Mouse (Mus musculus): Measurements from ENCODE around the gene Clcn3. TPM values are rescaled to one million over a fixed set of nuclear protein-coding genes. Genes with fewer than 3 reads are reported as not detected.

Clcn3 gene
- polyA plus RNA-seq, 1 experiment from 2014 or later, result 51.4 TPM

GRCm38 (mm10) chr8:60890520-60890874, 92.6 kb downstream of the Clcn3 start:
- ATAC-seq (ENCODE audit: low read depth), result no peak
- peaks cover 29% of the 10 kb centered on the region for H3K4me1 ChIP-seq (replicated peaks)
- no peaks in the 10 kb centered on the region for H3K27me3 ChIP-seq
- H3K9ac ChIP-seq, result peak overlapping the region; percentile 74
- peaks cover 4% of the 10 kb centered on the region for H3K36me3 ChIP-seq
- 6% methylated on average over 15 of the region's 23 CpGs for WGBS
- peak overlapping the region; percentile 64 for H3K27ac ChIP-seq (replicated peaks)
- H3K4me3 ChIP-seq, result peak overlapping the region; percentile 62
- H3K9me3 ChIP-seq, result no peaks in the 10 kb centered on the region
- H3K4me2 ChIP-seq, result peak overlapping the region; percentile 73

- no peaks in the 10 kb centered on the region for H3K9me3 ChIP-seq
- peak within 1 kb of the TSS; percentile 74 for H3K9ac ChIP-seq
- no peaks in the 10 kb centered on the region for H3K27me3 ChIP-seq
- peaks cover 24% of the 10 kb centered on the region for H3K4me1 ChIP-seq (replicated peaks)
- WGBS, result 6% methylated on average over 39 of the region's 43 CpGs
- H3K36me3 ChIP-seq, result peaks cover 3% of the 10 kb centered on the region; the same call in 1 of the 2 replicates
- H3K4me3 ChIP-seq, result peak within 1 kb of the TSS; percentile 62
- H3K4me2 ChIP-seq, result peak within 1 kb of the TSS; percentile 73
- peak within 1 kb of the TSS; percentile 64 for H3K27ac ChIP-seq (replicated peaks)
- peak; percentile 99 for ATAC-seq (ENCODE audit: low read depth)
These were observed 93.1 kb downstream of the Clcn3 start, which contains the start of gene Hpf1 for GRCm38 (mm10) chr8:60889843-60890519. Gene Hpf1, plus strand, starts transcription at chr8:60890418.

- no peak for ATAC-seq (ENCODE audit: low read depth)
- no peak overlapping the region for H3K9ac ChIP-seq
These were observed 93.8 kb downstream of the Clcn3 start for GRCm38 (mm10) chr8:60889131-60889842.

GRCm38 (mm10) chr8:60886736-60887135, 96.4 kb downstream of the Clcn3 start:
- no peak for ATAC-seq (ENCODE audit: low read depth)
- no peaks in the 10 kb centered on the region for H3K27me3 ChIP-seq
- no peak overlapping the region for H3K4me2 ChIP-seq
- H3K9ac ChIP-seq, result no peak overlapping the region
- no peak overlapping the region for H3K4me3 ChIP-seq
- 51% methylated on average over 6 of the region's 6 CpGs for WGBS
- no peaks in the 10 kb centered on the region for H3K9me3 ChIP-seq
- H3K27ac ChIP-seq (replicated peaks), result no peak overlapping the region
- no peaks in the 10 kb centered on the region for H3K36me3 ChIP-seq
- peaks cover 12% of the 10 kb centered on the region for H3K4me1 ChIP-seq (replicated peaks)

More at GRCm38 (mm10) chr8:60889131-60889842, 93.8 kb downstream of the Clcn3 start:
- Histone ChIP-seq H3K36me3 (peaks cover 3% of the 10 kb centered on the region; the same call in 1 of the 2 replicates), H3K4me2 (peak overlapping the region; percentile 73), H3K9me3 (no peaks in the 10 kb centered on the region), H3K27ac (replicated peaks) (no peak overlapping the region), H3K4me3 (peak overlapping the region; percentile 62; the same call in 1 of the 2 replicates), H3K4me1 (replicated peaks) (peaks cover 23% of the 10 kb centered on the region), H3K27me3 (no peaks in the 10 kb centered on the region)
- 86% methylated on average over 11 of the region's 11 CpGs for WGBS

- H3K9me3 ChIP-seq, result no peaks in the 10 kb centered on the region
- H3K4me2 ChIP-seq, result no peak overlapping the region
- no peak overlapping the region for H3K4me3 ChIP-seq
- no peak overlapping the region for H3K9ac ChIP-seq
- H3K27ac ChIP-seq (replicated peaks), result no peak overlapping the region
- H3K27me3 ChIP-seq, result no peaks in the 10 kb centered on the region
- no peaks in the 10 kb centered on the region for H3K36me3 ChIP-seq
- no peaks in the 10 kb centered on the region for H3K4me1 ChIP-seq (replicated peaks)
- no peak for ATAC-seq (ENCODE audit: low read depth)
- WGBS, result 66% methylated on average over 4 of the region's 4 CpGs
These were observed 99.5 kb downstream of the Clcn3 start for GRCm38 (mm10) chr8:60883419-60884137.

GRCm38 (mm10) chr8:60878617-60879016, 104.5 kb downstream of the Clcn3 start:
- no peak overlapping the region for H3K9ac ChIP-seq
- no peaks in the 10 kb centered on the region for H3K9me3 ChIP-seq
- H3K27me3 ChIP-seq, result no peaks in the 10 kb centered on the region
- 82% methylated on average over 2 of the region's 2 CpGs for WGBS
- ATAC-seq (ENCODE audit: low read depth), result no peak
- H3K4me1 ChIP-seq (replicated peaks), result no peaks in the 10 kb centered on the region
- no peak overlapping the region for H3K4me3 ChIP-seq
- no peak overlapping the region for H3K27ac ChIP-seq (replicated peaks)
- no peaks in the 10 kb centered on the region for H3K36me3 ChIP-seq
- no peak overlapping the region for H3K4me2 ChIP-seq

GRCm38 (mm10) chr8:60870231-60871193, 112.6 kb downstream of the Clcn3 start:
- H3K4me2 ChIP-seq, result no peak overlapping the region
- no peak overlapping the region for H3K4me3 ChIP-seq
- no peak overlapping the region for H3K9ac ChIP-seq
- no peak overlapping the region for H3K27ac ChIP-seq (replicated peaks)
- H3K27me3 ChIP-seq, result no peaks in the 10 kb centered on the region
- ATAC-seq (ENCODE audit: low read depth), result no peak
- WGBS, result 87% methylated on average over 13 of the region's 13 CpGs
- H3K36me3 ChIP-seq, result no peaks in the 10 kb centered on the region
- H3K4me1 ChIP-seq (replicated peaks), result no peaks in the 10 kb centered on the region
- H3K9me3 ChIP-seq, result no peaks in the 10 kb centered on the region

GRCm38 (mm10) chr8:60869761-60870160, 113.3 kb downstream of the Clcn3 start:
- WGBS, result 93% methylated on average over 2 of the region's 2 CpGs
- no peaks in the 10 kb centered on the region for H3K27me3 ChIP-seq
- ATAC-seq (ENCODE audit: low read depth), result no peak
- H3K27ac ChIP-seq (replicated peaks), result no peak overlapping the region
- no peak overlapping the region for H3K4me2 ChIP-seq
- no peaks in the 10 kb centered on the region for H3K36me3 ChIP-seq
- H3K9ac ChIP-seq, result no peak overlapping the region
- no peaks in the 10 kb centered on the region for H3K9me3 ChIP-seq
- no peak overlapping the region for H3K4me3 ChIP-seq
- H3K4me1 ChIP-seq (replicated peaks), result no peaks in the 10 kb centered on the region

- ATAC-seq (ENCODE audit: low read depth), result no peak
- no peaks in the 10 kb centered on the region for H3K36me3 ChIP-seq
- H3K27me3 ChIP-seq, result no peaks in the 10 kb centered on the region
- no peak overlapping the region for H3K4me2 ChIP-seq
- H3K4me3 ChIP-seq, result no peak overlapping the region
- no peak overlapping the region for H3K9ac ChIP-seq
- H3K27ac ChIP-seq (replicated peaks), result no peak overlapping the region
- H3K9me3 ChIP-seq, result no peaks in the 10 kb centered on the region
- H3K4me1 ChIP-seq (replicated peaks), result no peaks in the 10 kb centered on the region
- 94% methylated on average over 4 of the region's 4 CpGs for WGBS
These were observed 114.7 kb downstream of the Clcn3 start for GRCm38 (mm10) chr8:60868236-60868965.

GRCm38 (mm10) chr8:60867468-60868115, 115.5 kb downstream of the Clcn3 start:
- no peak overlapping the region for H3K9ac ChIP-seq
- ATAC-seq (ENCODE audit: low read depth), result no peak

More at GRCm38 (mm10) chr8:60867468-60868115, 115.5 kb downstream of the Clcn3 start:
- H3K4me1 ChIP-seq (replicated peaks), result no peaks in the 10 kb centered on the region
- no peak overlapping the region for H3K4me3 ChIP-seq
- H3K27me3 ChIP-seq, result no peaks in the 10 kb centered on the region
- no peaks in the 10 kb centered on the region for H3K9me3 ChIP-seq
- no peak overlapping the region for H3K27ac ChIP-seq (replicated peaks)
- H3K36me3 ChIP-seq, result no peaks in the 10 kb centered on the region
- no peak overlapping the region for H3K4me2 ChIP-seq
- WGBS, result 79% methylated on average over 4 of the region's 4 CpGs

Data from neural tube, embryonic 13.5 days (tissue).